Mouse (Mus musculus): ENCODE measurements around the gene Rab3c. TPM values are rescaled to one million over a fixed set of nuclear protein-coding genes. Genes with fewer than 3 reads are reported as not detected.

Gene Rab3c
- not detected for polyA plus RNA-seq (2014; fragmentation: Illumina TruSeq; extraction: RNeasy Lipid Tissue Mini Kit (QIAGEN cat#74804))

DNA sequence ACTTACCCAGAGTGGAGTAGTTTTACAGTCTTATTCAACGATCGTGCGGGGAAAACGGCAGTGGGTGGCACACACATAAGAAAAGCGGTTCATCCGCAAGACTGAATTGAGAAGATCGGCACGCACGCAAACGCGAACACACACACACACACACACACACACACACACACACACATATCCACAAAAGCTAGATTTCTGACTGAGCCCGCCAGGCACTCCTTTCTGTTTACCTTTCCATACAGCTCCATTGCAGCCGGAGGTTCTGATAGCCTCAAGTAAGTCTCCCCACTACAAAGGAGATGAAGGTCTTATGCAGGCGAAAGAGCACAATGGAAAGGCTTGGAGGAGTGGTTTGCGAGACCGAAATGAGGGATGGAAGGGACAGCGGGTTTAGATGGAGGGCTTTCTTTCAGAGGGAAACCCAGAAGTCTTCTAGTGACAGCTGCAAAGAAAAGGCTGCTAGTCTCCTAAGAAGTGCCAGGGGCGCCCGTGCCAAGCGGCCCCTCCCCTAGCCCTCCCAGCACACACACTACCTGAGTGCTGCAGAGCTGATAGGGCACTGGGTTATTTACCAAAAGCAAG, at the start of gene Rab3c:
TSS of gene Rab3c (minus strand) at position 434 of the 582 bp plus-strand sequence.

Other genes with a start within 250 kb of the Rab3c start
- 0.51 TPM for gene Gapt, start 76.2 kb upstream of the Rab3c start, polyA plus RNA-seq (2014; fragmentation: Illumina TruSeq; extraction: RNeasy Lipid Tissue Mini Kit (QIAGEN cat#74804))
- gene Plk2, start 114.0 kb upstream of the Rab3c start, polyA plus RNA-seq (2014; fragmentation: Illumina TruSeq; extraction: RNeasy Lipid Tissue Mini Kit (QIAGEN cat#74804)): 16.2 TPM